Mouse (Mus musculus) forebrain, embryonic 11.5 days (tissue): ENCODE measurements around the gene Ing3. TPM values are rescaled to one million over a fixed set of nuclear protein-coding genes. Genes with fewer than 3 reads are reported as not detected.

ENCODE experiments used
- ATAC-seq: fragments of 200-750 bp; cut with Nextera tagmentation; replicated peaks from 2 replicates; pipeline ENCODE4 v1.8.0; 2017; ENCODE audit warnings: moderate TSS enrichment; ENCODE audit not compliant: low FRiP score
- DNase-seq: peaks from one replicate; pipeline ENCODE4 v3.0.0-alpha.2; 2017; ENCODE audit warnings: low spot score
- H3K27ac ChIP-seq: fragments of 300-500 bp; sonication (generic); 2 replicates; pipeline ENCODE4 v1.5.1; 2014; ENCODE audit warnings: low read depth, low read length
- H3K27me3 ChIP-seq: fragments of 300-500 bp; sonication (generic); 2 replicates; pipeline ENCODE4 v1.6.1; 2014; ENCODE audit warnings: mild to moderate bottlenecking, low read length, mixed read lengths; ENCODE audit not compliant: control insufficient read depth, insufficient read depth
- H3K36me3 ChIP-seq: fragments of 300-500 bp; sonication (generic); 2 replicates; pipeline ENCODE4 v1.6.1; 2014; ENCODE audit warnings: mild to moderate bottlenecking, low read length, moderate library complexity, mixed read lengths; ENCODE audit not compliant: control insufficient read depth, insufficient read depth
- H3K4me1 ChIP-seq: fragments of 300-500 bp; sonication (generic); replicated peaks from 2 replicates; pipeline ENCODE4 v1.6.1; 2014; ENCODE audit warnings: low read length, mixed read lengths; ENCODE audit not compliant: control insufficient read depth, insufficient read depth
- H3K4me2 ChIP-seq: fragments of 300-500 bp; sonication (generic); 2 replicates; pipeline ENCODE4 v1.6.1; 2014; ENCODE audit warnings: low read depth, mild to moderate bottlenecking, low read length, moderate library complexity, mixed read lengths; ENCODE audit not compliant: severe bottlenecking
- H3K4me3 ChIP-seq: fragments of 300-500 bp; sonication (generic); 2 replicates; pipeline ENCODE4 v1.5.1; 2014; ENCODE audit warnings: low read depth, low read length
- H3K9ac ChIP-seq: fragments of 300-500 bp; sonication (generic); 2 replicates; pipeline ENCODE4 v1.6.1; 2014; ENCODE audit warnings: low read length
- H3K9me3 ChIP-seq: fragments of 300-500 bp; sonication (generic); 2 replicates; pipeline ENCODE4 v1.6.1; 2016; ENCODE audit warnings: low read length, mixed read lengths; ENCODE audit not compliant: control insufficient read depth
- WGBS: fragments of 180-500 bp; shearing (Covaris S2); extraction: QIAGEN DNeasy Blood & Tissue Kit; methylation state at CpG from one replicate; pipeline ENCODE4 v1.1.7; 2014; 5-methylcytosine and 5-hydroxymethylcytosine counted together
- polyA plus RNA-seq: library from polyadenylated mRNA; unstranded; fragments of >200 nt; fragmentation: Nextera tagmentation; extraction: Ambion mirVana; gene quantifications from 2 replicates; pipeline ENCODE4 v1.2.1, GENCODE M21; 2014

The Ing3 gene
- polyA plus RNA-seq, 1 experiment from 2014 or later, result 46.7 TPM

DNA sequence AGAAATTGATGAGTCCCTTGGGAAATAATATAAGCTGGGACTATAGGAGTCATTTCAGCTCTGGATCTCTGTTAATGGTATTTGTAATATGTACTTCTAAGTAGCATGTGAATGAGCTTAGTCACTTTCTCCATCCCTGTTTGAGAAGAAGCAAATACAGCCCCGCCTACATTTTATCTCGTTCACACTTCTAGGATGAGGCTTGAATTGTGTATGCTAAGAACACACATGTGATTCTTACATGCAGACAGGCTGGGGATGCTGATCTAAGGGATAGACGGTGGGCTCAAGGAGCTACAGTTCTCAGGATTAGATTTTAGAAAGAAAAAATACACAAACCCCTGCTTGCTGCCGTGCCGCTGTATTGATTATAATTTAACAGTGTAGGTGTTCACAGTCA is 71.3 kb downstream of the Ing3 start:
- Histone ChIP-seq H3K4me3 (no peak overlapping the region), H3K9ac (no peak overlapping the region), H3K4me1 (no peaks in the 10 kb centered on the region), H3K27ac (no peak overlapping the region), H3K36me3 (no peaks in the 10 kb centered on the region), H3K4me2 (no peak overlapping the region), H3K9me3 (no peaks in the 10 kb centered on the region), H3K27me3 (no peaks in the 10 kb centered on the region)
- WGBS, result 85% methylated on average over 5 of the region's 5 CpGs
- DNase-seq (no peak), ATAC-seq (no peak)

DNA sequence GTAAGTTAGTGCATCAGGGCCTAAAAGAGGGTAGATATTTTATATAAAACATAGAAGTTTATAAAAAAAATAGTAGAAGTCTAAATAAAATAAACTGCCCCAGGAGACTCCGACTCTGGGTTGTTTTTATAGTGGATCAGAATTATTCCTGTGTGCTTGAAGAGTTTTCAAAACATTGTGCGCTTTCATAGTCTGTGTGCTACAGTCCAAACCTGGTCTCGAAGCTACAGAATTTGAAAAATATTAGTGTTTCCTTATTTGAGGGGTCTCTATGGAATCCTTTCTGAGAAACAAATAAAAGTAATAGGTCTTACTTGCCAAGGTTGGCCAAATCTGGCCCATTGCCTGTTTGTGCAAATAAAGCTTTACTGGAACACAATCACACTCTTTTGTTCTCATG is 71.9 kb downstream of the Ing3 start:
- Histone ChIP-seq H3K27me3 (no peaks in the 10 kb centered on the region), H3K9me3 (no peaks in the 10 kb centered on the region), H3K4me1 (no peaks in the 10 kb centered on the region), H3K36me3 (no peaks in the 10 kb centered on the region), H3K4me3 (no peak overlapping the region), H3K27ac (no peak overlapping the region), H3K4me2 (no peak overlapping the region), H3K9ac (no peak overlapping the region)
- 90% methylated on average over 3 of the region's 3 CpGs for whole genome bisulfite sequencing
- DNase-seq (no peak), ATAC-seq (no peak)

GRCm38 (mm10) chr6:22024168-22024567 is 74.8 kb downstream of the Ing3 start:
- H3K4me3 ChIP-seq, result no peak overlapping the region
- WGBS, result 93% methylated on average over 2 of the region's 2 CpGs

More at GRCm38 (mm10) chr6:22024168-22024567, 74.8 kb downstream of the Ing3 start:
- Histone ChIP-seq H3K27me3 (no peaks in the 10 kb centered on the region), H3K4me2 (no peak overlapping the region), H3K9me3 (no peaks in the 10 kb centered on the region), H3K36me3 (no peaks in the 10 kb centered on the region), H3K27ac (no peak overlapping the region), H3K4me1 (no peaks in the 10 kb centered on the region), H3K9ac (no peak overlapping the region)
- ATAC-seq (no peak), DNase-seq (no peak)

Other genes with a start within 250 kb of the Ing3 start
- gene Tspan12, start 97.1 kb upstream of the Ing3 start, polyA plus RNA-seq, result 62.5 and 63.5 TPM in 2 replicates
- gene Cped1, start 36.3 kb downstream of the Ing3 start, polyA plus RNA-seq, result 15.3 and 17.2 TPM in 2 replicates